Mouse (Mus musculus) embryonic facial prominence, embryonic 11.5 days (tissue): ENCODE data around the gene Vldlr. TPM values are rescaled to one million over a fixed set of nuclear protein-coding genes. Genes with fewer than 3 reads are reported as not detected.

ENCODE experiments used
- ATAC-seq: fragments of 200-750 bp; cut with Nextera tagmentation; replicated peaks from 2 replicates; pipeline ENCODE4 v1.8.0; 2017; ENCODE audit warnings: low read depth; ENCODE audit not compliant: insufficient number of reproducible peaks, low FRiP score, low TSS enrichment
- DNase-seq: peaks from one replicate; pipeline ENCODE4 v3.0.0-alpha.2; 2015; ENCODE audit warnings: low spot score
- H3K27ac ChIP-seq: fragments of 300-500 bp; sonication (generic); replicated peaks from 2 replicates; pipeline ENCODE4 v1.5.1; 2014; ENCODE audit warnings: mild to moderate bottlenecking, low read depth, low read length, control low read depth
- H3K27me3 ChIP-seq: fragments of 300-500 bp; sonication (generic); 2 replicates; pipeline ENCODE4 v1.6.1; 2014; ENCODE audit warnings: mild to moderate bottlenecking, low read length, moderate library complexity, mixed read lengths; ENCODE audit not compliant: control insufficient read depth, insufficient read depth
- H3K36me3 ChIP-seq: fragments of 300-500 bp; sonication (generic); replicated peaks from 2 replicates; pipeline ENCODE4 v1.6.1; 2014; ENCODE audit warnings: low read depth, mild to moderate bottlenecking, low read length, moderate library complexity, mixed read lengths; ENCODE audit not compliant: control insufficient read depth, insufficient read depth
- H3K4me1 ChIP-seq: fragments of 300-500 bp; sonication (generic); 2 replicates; pipeline ENCODE4 v1.6.1; 2014; ENCODE audit warnings: low read length, mixed read lengths; ENCODE audit not compliant: control insufficient read depth, insufficient read depth
- H3K4me2 ChIP-seq: fragments of 300-500 bp; sonication (generic); 2 replicates; pipeline ENCODE4 v1.6.1; 2014; ENCODE audit warnings: low read depth, mild to moderate bottlenecking, control low read depth, low read length, moderate library complexity
- H3K4me3 ChIP-seq: fragments of 300-500 bp; sonication (generic); 2 replicates; pipeline ENCODE4 v1.5.1; 2014; ENCODE audit warnings: low read depth, low read length, control low read depth
- H3K9ac ChIP-seq: fragments of 300-500 bp; sonication (generic); replicated peaks from 2 replicates; pipeline ENCODE4 v1.6.1; 2014; ENCODE audit warnings: mild to moderate bottlenecking, control low read depth, low read length
- H3K9me3 ChIP-seq: fragments of 300-500 bp; sonication (generic); replicated peaks from 2 replicates; pipeline ENCODE4 v1.6.1; 2016; ENCODE audit warnings: mild to moderate bottlenecking, low read length, inconsistent platforms, mixed read lengths; ENCODE audit not compliant: control insufficient read depth
- WGBS: fragments of 180-500 bp; shearing (Covaris S2); extraction: QIAGEN DNeasy Blood & Tissue Kit; methylation state at CpG from one replicate; pipeline ENCODE4 v1.1.7; 2014; 5-methylcytosine and 5-hydroxymethylcytosine counted together
- polyA plus RNA-seq: library from polyadenylated mRNA; unstranded; fragments of >200 nt; fragmentation: Nextera tagmentation; extraction: Ambion mirVana; gene quantifications from 2 replicates; pipeline ENCODE4 v1.2.1, GENCODE M21; 2014

The Vldlr gene
- polyA plus RNA-seq, 1 experiment from 2014 or later: 5.2 TPM

DNA sequence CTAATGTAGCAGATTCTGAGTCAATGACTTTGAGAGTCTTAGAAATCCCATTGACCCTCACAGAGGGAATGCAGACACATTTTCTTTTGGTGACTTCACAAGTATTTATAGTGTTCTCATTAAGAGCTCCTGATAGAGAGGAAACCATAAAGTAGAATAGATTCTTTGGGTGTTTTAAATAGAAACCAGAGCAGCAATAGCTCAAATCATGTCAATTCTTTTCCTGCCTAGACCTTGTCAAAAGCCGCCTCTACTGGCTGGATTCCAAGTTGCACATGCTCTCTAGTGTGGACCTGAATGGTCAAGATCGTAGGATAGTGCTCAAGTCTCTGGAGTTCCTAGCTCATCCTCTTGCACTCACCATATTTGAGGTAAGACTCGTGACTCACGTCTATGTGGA, 27.2 kb downstream of the Vldlr start:
- Histone ChIP-seq H3K4me1 (no peaks in the 10 kb centered on the region), H3K9ac (no peak overlapping the region), H3K36me3 (no peaks in the 10 kb centered on the region), H3K4me3 (no peak overlapping the region), H3K9me3 (no peaks in the 10 kb centered on the region), H3K27ac (no peak overlapping the region), H3K4me2 (no peak overlapping the region), H3K27me3 (no peaks in the 10 kb centered on the region)
- 95% methylated on average over 4 of the region's 4 CpGs for WGBS
- DNase-seq (no peak), ATAC-seq (no peak)

DNA sequence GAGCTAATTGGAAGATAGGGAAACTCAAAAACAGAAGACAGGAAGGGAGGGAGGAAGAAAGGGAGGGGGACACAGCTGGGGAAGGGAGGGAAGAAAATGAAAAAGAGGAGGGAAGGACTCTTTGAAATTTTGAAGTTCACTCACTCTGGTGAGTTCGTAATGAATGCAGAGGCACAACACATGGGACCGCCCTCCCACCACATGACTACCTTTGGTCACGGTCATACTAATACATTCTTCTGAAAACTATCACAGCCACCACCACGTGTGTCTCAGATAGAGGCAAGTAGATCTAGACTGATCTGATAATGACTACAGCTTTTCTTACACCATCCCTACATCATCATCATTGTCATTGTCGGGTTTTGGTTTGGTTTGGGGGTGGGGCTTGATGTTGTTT, 38.5 kb downstream of the Vldlr start:
- no peak for ATAC-seq
- Histone ChIP-seq H3K27ac (no peak overlapping the region), H3K36me3 (no peaks in the 10 kb centered on the region; the same call in 1 of the 2 replicates), H3K27me3 (no peaks in the 10 kb centered on the region), H3K4me3 (no peak overlapping the region), H3K9me3 (no peaks in the 10 kb centered on the region), H3K4me2 (no peak overlapping the region), H3K4me1 (no peaks in the 10 kb centered on the region), H3K9ac (no peak overlapping the region)
- 85% methylated on average over 5 of the region's 5 CpGs for WGBS
- DNase-seq: no peak

- no peak for ATAC-seq
- H3K27ac ChIP-seq: no peak overlapping the region
- 79% methylated on average over 3 of the region's 3 CpGs for WGBS
- no peaks in the 10 kb centered on the region for H3K36me3 ChIP-seq
- DNase-seq: no peak
- no peaks in the 10 kb centered on the region for H3K9me3 ChIP-seq
- no peaks in the 10 kb centered on the region for H3K4me1 ChIP-seq
- no peak overlapping the region for H3K9ac ChIP-seq
- H3K4me2 ChIP-seq: no peak overlapping the region
- H3K4me3 ChIP-seq: no peak overlapping the region
- no peaks in the 10 kb centered on the region for H3K27me3 ChIP-seq
Measured at GRCm38 (mm10) chr19:27255678-27256077, 39.4 kb downstream of the Vldlr start.

- Histone ChIP-seq H3K9me3 (no peaks in the 10 kb centered on the region), H3K4me2 (no peak overlapping the region), H3K27me3 (no peaks in the 10 kb centered on the region), H3K9ac (no peak overlapping the region), H3K27ac (no peak overlapping the region), H3K36me3 (no peaks in the 10 kb centered on the region), H3K4me3 (no peak overlapping the region), H3K4me1 (no peaks in the 10 kb centered on the region)
- DNase-seq: peak; percentile 83
- WGBS: 37% methylated on average over 4 of the region's 4 CpGs
- no peak for ATAC-seq
Measured at GRCm38 (mm10) chr19:27260102-27260501, 43.8 kb downstream of the Vldlr start.

DNA sequence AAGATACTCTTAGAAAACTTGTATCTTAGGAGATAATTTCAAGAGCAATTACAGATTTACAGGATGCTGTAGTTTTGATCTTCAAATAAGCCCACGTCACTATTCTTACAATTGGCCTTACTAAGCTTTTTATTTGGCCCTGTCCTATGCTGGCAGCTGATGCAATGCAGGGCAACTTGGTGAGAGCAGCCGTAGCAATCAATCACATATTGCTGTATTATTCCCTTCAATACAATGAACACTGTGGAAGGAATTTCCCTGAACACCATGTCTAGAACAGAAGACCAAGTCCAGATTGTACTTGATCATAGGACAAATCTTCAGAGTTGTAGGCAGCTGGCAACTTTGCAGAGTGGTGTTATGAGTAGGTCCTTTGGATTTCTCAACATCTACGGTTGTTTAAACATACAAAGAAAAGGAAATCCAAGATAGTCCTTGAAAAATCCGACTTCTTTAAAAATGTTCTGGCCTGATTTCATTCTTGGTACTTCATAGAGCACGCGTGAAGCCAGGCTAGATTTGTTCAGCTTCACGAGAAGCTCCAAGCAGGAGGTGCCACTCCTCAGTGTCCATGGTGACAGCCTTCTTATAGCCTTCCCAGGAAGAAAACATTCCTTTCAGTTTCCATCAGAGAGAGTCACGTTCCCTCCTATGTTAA, 44.5 kb downstream of the Vldlr start:
- no peaks in the 10 kb centered on the region for H3K27me3 ChIP-seq

GRCm38 (mm10) chr19:27262141-27262540, 45.9 kb downstream of the Vldlr start:
- no peak overlapping the region for H3K9ac ChIP-seq
- H3K4me3 ChIP-seq: no peak overlapping the region
- no peaks in the 10 kb centered on the region for H3K9me3 ChIP-seq
- no peak overlapping the region for H3K27ac ChIP-seq
- no peaks in the 10 kb centered on the region for H3K36me3 ChIP-seq
- H3K4me2 ChIP-seq: no peak overlapping the region
- no peak for ATAC-seq
- H3K4me1 ChIP-seq: no peaks in the 10 kb centered on the region
- no peak for DNase-seq
- H3K27me3 ChIP-seq: no peaks in the 10 kb centered on the region
- 85% methylated on average over 3 of the region's 3 CpGs for WGBS

More for the DNA sequence above, 44.5 kb downstream of the Vldlr start:
- ATAC-seq: no peak
- DNase-seq: no peak
- Histone ChIP-seq H3K27ac (no peak overlapping the region), H3K4me2 (no peak overlapping the region), H3K9ac (no peak overlapping the region), H3K36me3 (no peaks in the 10 kb centered on the region), H3K9me3 (no peaks in the 10 kb centered on the region), H3K4me1 (no peaks in the 10 kb centered on the region), H3K4me3 (no peak overlapping the region)
- WGBS: 86% methylated on average over 8 of the region's 8 CpGs

DNA sequence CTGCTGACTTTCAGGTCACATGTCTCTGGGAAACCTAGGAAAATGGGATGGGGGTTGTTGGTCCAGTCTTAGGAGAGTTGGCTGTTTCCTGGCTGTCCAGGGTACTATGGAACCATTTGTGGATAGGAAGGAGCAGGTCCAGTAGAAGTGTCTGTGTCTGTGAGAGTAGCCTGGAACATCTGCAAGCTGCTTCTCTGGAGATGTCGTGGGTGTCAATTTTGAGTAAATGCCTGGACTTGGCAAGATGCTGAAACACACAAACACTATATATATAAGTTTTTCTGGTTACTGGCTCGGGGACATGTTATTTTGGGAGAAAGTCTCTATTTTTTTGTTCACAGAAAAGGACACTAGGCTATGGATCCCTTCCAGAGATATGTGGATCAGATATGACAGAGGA, 57.1 kb downstream of the Vldlr start:
- H3K4me3 ChIP-seq: no peak overlapping the region
- H3K4me1 ChIP-seq: no peaks in the 10 kb centered on the region
- no peak overlapping the region for H3K4me2 ChIP-seq
- WGBS: 70% methylated on average over 2 of the region's 2 CpGs
- H3K9ac ChIP-seq: no peak overlapping the region
- no peaks in the 10 kb centered on the region for H3K27me3 ChIP-seq
- no peaks in the 10 kb centered on the region for H3K36me3 ChIP-seq
- no peak overlapping the region for H3K27ac ChIP-seq
- no peak for ATAC-seq
- DNase-seq: no peak
- no peaks in the 10 kb centered on the region for H3K9me3 ChIP-seq

DNA sequence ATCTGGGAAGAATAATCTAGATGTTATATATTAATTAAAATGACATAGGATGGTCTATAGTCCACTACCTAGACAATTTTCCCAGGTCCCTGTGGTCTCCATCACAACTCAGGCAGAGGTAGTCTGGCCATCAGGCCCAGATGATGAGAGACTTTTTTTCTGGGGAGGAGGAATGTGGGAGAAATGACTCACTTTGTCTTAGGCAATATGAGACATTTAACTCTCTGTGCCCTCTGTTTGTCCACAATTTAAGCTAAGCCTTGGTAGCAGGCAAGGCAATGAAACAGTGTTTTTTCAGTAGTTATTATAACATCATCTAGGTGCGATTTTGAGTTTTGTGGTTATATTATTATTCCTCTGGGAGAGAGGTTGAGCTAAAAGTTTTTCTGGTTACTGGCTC, 58.1 kb downstream of the Vldlr start:
- ATAC-seq (no peak), DNase-seq (no peak)
- 82% methylated on average over 1 of the region's 1 CpGs for WGBS
- no peaks in the 10 kb centered on the region for H3K9me3 ChIP-seq
- H3K4me1 ChIP-seq: no peaks in the 10 kb centered on the region
- no peak overlapping the region for H3K9ac ChIP-seq
- H3K4me3 ChIP-seq: no peak overlapping the region
- H3K4me2 ChIP-seq: no peak overlapping the region
- H3K27me3 ChIP-seq: no peaks in the 10 kb centered on the region
- no peaks in the 10 kb centered on the region for H3K36me3 ChIP-seq
- no peak overlapping the region for H3K27ac ChIP-seq
